Mouse (Mus musculus) heart, postnatal 0 days (tissue): ENCODE results near the gene Cd93.

Experiments used
- CTCF ChIP-seq: IDR thresholded peaks from 2 replicates; pipeline ENCODE4 v1.5.1; 2016; ENCODE audit warnings: antibody characterized with exemption, control low read depth, low read depth
- EP300 ChIP-seq: IDR thresholded peaks from 2 replicates; pipeline ENCODE4 v1.6.1; 2016; ENCODE audit warnings: antibody characterized with exemption, low read depth

- TF ChIP-seq CTCF (no peak), EP300 (no peak)
Observed at GRCm38 (mm10) chr2:148455341-148455740, 12.0 kb upstream of the Cd93 start.
